Mouse (Mus musculus) lung, embryonic 16.5 days (tissue): Measurements from ENCODE around the gene Nr1h2. TPM values are rescaled to one million over a fixed set of nuclear protein-coding genes. Genes with fewer than 3 reads are reported as not detected.
A peak's percentile ranks its signal among the peaks of the same experiment; 100 is the strongest.

Experiments
- ATAC-seq: fragments of 200-750 bp; cut with Nextera tagmentation; 2 replicates; pipeline ENCODE4 v1.8.0; 2017; ENCODE audit warnings: low read depth, mild to moderate bottlenecking, moderate library complexity
- H3K27ac ChIP-seq: fragments of 300-500 bp; sonication (generic); 2 replicates; pipeline ENCODE4 v1.5.1; 2014; ENCODE audit warnings: mild to moderate bottlenecking, control low read depth, low read length
- H3K27me3 ChIP-seq: fragments of 300-500 bp; sonication (generic); 2 replicates; pipeline ENCODE4 v1.6.1; 2014; ENCODE audit warnings: low read depth, low read length, mixed read lengths; ENCODE audit not compliant: control insufficient read depth, insufficient read depth
- H3K36me3 ChIP-seq: fragments of 300-500 bp; sonication (generic); 2 replicates; pipeline ENCODE4 v1.6.1; 2014; ENCODE audit warnings: low read length; ENCODE audit not compliant: control insufficient read depth, insufficient read depth
- H3K4me1 ChIP-seq: fragments of 300-500 bp; sonication (generic); replicated peaks from 2 replicates; pipeline ENCODE4 v1.6.1; 2014; ENCODE audit warnings: low read length, mixed read lengths; ENCODE audit not compliant: control insufficient read depth, insufficient read depth
- H3K4me2 ChIP-seq: fragments of 300-500 bp; sonication (generic); 2 replicates; pipeline ENCODE4 v1.6.1; 2014; ENCODE audit warnings: low read depth, low read length, control low read depth
- H3K4me3 ChIP-seq: fragments of 300-500 bp; sonication (generic); 2 replicates; pipeline ENCODE4 v1.5.1; 2014; ENCODE audit warnings: mild to moderate bottlenecking, low read length, control low read depth
- H3K9ac ChIP-seq: fragments of 300-500 bp; sonication (generic); 2 replicates; pipeline ENCODE4 v1.6.1; 2014; ENCODE audit warnings: low read length, control low read depth
- H3K9me3 ChIP-seq: fragments of 300-500 bp; sonication (generic); 2 replicates; pipeline ENCODE4 v1.6.1; 2016; ENCODE audit warnings: low read length; ENCODE audit not compliant: control insufficient read depth
- WGBS: fragments of 180-500 bp; shearing (Covaris S2); extraction: QIAGEN DNeasy Blood & Tissue Kit; methylation state at CpG from one replicate; pipeline ENCODE4 v1.1.7; 2014; 5-methylcytosine and 5-hydroxymethylcytosine counted together
- polyA plus RNA-seq: library from polyadenylated mRNA; unstranded; fragments of >200 nt; fragmentation: Nextera tagmentation; extraction: Ambion mirVana; gene quantifications from 2 replicates; pipeline ENCODE4 v1.2.1, GENCODE M21; 2015

Nr1h2 gene
- polyA plus RNA-seq, 1 experiment from 2014 or later = 87.0 TPM

- Histone ChIP-seq H3K4me1 (peaks cover 21% of the 10 kb centered on the region), H3K9ac (peak within 1 kb of the TSS; percentile 62), H3K36me3 (peaks cover 28% of the 10 kb centered on the region), H3K9me3 (no peaks in the 10 kb centered on the region), H3K4me2 (peak within 1 kb of the TSS; percentile 76), H3K27ac (peak within 1 kb of the TSS; percentile 41), H3K27me3 (no peaks in the 10 kb centered on the region), H3K4me3 (peak within 1 kb of the TSS; percentile 54)
- peak; percentile 95 for ATAC-seq
- WGBS = under 1% methylated on average over 43 of the region's 43 CpGs
Observed at GRCm38 (mm10) chr7:44548497-44549087, 5.2 kb downstream of the Nr1h2 start, which contains the start of gene Pold1. Pold1 (minus strand) TSS chr7:44548849.

DNA sequence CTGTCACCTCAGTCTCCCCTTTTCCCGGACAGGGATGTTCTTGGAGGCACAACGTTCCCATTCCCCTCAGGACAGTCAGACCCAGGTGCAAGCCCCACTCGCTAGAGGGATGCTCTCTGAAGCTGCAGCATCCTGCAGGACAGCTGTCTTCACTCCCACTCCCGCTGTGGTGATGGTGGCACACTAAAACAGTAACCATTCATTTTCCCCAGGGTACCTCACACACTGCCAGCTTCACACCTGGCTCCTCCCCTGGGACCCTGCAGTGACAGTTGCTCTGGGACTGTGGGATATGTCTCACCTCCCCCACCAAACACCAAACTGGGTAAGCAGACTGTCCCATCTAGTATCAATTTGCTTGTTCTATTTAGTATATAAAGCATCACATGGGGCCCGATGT is 6.0 kb downstream of the Nr1h2 start:
- ATAC-seq = no peak
- Histone ChIP-seq H3K36me3 (peaks cover 28% of the 10 kb centered on the region), H3K27me3 (no peaks in the 10 kb centered on the region), H3K4me3 (peak overlapping the region; percentile 54), H3K27ac (no peak overlapping the region), H3K4me2 (peak overlapping the region; percentile 76), H3K9me3 (no peaks in the 10 kb centered on the region), H3K4me1 (peaks cover 15% of the 10 kb centered on the region), H3K9ac (peak overlapping the region; percentile 62)
- 12% methylated on average over 5 of the region's 5 CpGs for WGBS

- H3K36me3 ChIP-seq = peaks cover 28% of the 10 kb centered on the region
- WGBS = 90% methylated on average over 13 of the region's 13 CpGs
- H3K9ac ChIP-seq = peak overlapping the region; percentile 62; the same call in 1 of the 2 replicates
- no peaks in the 10 kb centered on the region for H3K27me3 ChIP-seq
- H3K4me1 ChIP-seq = peaks cover 12% of the 10 kb centered on the region
- H3K9me3 ChIP-seq = no peaks in the 10 kb centered on the region
- peak overlapping the region; percentile 54 for H3K4me3 ChIP-seq
- no peak for ATAC-seq
- no peak overlapping the region for H3K27ac ChIP-seq
- peak overlapping the region; percentile 76 for H3K4me2 ChIP-seq
Observed at GRCm38 (mm10) chr7:44547041-44547440, 6.7 kb downstream of the Nr1h2 start.

DNA sequence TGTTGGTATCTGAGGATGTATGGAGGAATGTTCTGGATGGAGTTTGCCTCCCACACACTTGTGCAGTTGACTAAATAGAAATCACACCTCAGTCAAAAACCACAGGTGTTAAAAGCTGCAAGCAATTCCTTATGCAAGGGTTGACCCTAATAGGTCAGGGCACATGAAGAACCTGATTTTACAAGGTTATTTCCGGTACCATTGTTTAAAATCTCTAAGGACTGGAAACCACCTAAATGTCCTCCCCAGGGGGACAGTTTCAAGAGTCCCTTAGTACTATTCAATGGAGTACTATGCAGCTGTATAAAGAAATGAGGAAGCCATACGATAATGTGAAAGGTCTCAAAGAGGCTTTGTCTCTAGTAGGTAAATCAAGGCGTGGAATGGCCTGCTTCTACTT is 7.5 kb downstream of the Nr1h2 start:
- no peak overlapping the region for H3K4me2 ChIP-seq
- peaks cover 24% of the 10 kb centered on the region for H3K36me3 ChIP-seq
- H3K27ac ChIP-seq = no peak overlapping the region
- WGBS = over 99% methylated on average over 3 of the region's 3 CpGs
- no peak overlapping the region for H3K9ac ChIP-seq
- no peaks in the 10 kb centered on the region for H3K27me3 ChIP-seq
- H3K4me1 ChIP-seq = peaks cover 12% of the 10 kb centered on the region
- H3K4me3 ChIP-seq = no peak overlapping the region
- no peak for ATAC-seq
- H3K9me3 ChIP-seq = no peaks in the 10 kb centered on the region

GRCm38 (mm10) chr7:44543071-44543470 is 10.7 kb downstream of the Nr1h2 start:
- H3K36me3 ChIP-seq = peaks cover 27% of the 10 kb centered on the region
- no peaks in the 10 kb centered on the region for H3K9me3 ChIP-seq
- H3K4me2 ChIP-seq = no peak overlapping the region
- WGBS = 69% methylated on average over 12 of the region's 12 CpGs
- H3K4me3 ChIP-seq = no peak overlapping the region
- no peak overlapping the region for H3K27ac ChIP-seq
- H3K27me3 ChIP-seq = no peaks in the 10 kb centered on the region
- no peak for ATAC-seq
- H3K9ac ChIP-seq = no peak overlapping the region
- H3K4me1 ChIP-seq = peaks cover 12% of the 10 kb centered on the region

GRCm38 (mm10) chr7:44542555-44542954 is 11.2 kb downstream of the Nr1h2 start:
- no peak for ATAC-seq
- H3K4me1 ChIP-seq = peaks cover 7% of the 10 kb centered on the region
- peaks cover 31% of the 10 kb centered on the region for H3K36me3 ChIP-seq
- H3K4me3 ChIP-seq = no peak overlapping the region
- WGBS = 93% methylated on average over 11 of the region's 11 CpGs
- H3K4me2 ChIP-seq = no peak overlapping the region
- H3K27me3 ChIP-seq = no peaks in the 10 kb centered on the region
- H3K9ac ChIP-seq = no peak overlapping the region
- no peaks in the 10 kb centered on the region for H3K9me3 ChIP-seq
- no peak overlapping the region for H3K27ac ChIP-seq

DNA sequence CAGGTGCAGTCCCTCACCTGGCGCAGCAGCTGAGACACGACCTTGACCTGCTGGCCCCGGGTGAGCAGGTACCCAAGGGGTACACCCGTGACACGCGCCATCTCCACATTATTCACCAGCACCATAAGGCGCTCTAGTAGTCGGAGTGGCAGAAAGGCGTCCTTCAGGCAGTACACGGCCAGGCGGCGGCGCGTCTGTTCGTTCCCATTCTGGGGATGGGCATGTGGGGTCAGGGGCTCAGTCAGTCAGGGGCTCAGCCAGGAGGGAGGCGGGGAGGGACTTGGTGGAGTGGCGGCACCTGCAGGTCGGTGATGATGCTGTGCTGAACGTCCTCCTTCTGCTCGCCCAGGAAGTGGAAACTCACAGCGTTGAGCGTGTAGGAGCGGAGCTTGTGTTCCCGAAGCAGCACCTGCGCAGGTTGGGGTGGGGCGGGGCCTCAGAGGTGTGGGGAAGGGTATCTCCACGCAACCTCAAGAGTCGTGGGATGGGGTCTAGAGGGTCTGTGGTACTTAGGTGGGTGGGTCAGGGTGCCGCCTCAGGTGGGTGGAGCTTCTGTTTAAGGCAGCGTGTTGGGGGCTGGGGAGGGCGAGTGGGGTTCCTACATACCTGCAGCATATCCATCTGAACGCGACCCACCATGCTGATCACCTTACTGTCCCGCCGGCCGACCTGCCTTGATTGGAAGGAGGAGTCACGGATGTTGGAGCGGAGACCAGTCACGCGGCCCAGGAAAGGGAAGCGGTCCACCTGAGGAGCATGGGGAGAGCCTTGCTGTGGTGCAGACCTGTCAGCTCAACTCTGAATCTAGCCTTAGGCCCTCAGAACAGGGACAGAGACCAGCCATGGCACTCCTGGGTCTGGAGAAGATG is 14.8 kb downstream of the Nr1h2 start:
- Histone ChIP-seq H3K27me3 (no peaks in the 10 kb centered on the region), H3K36me3 (peaks cover 58% of the 10 kb centered on the region), H3K9ac (no peak overlapping the region), H3K27ac (no peak overlapping the region), H3K4me3 (no peak overlapping the region), H3K9me3 (no peaks in the 10 kb centered on the region), H3K4me2 (no peak overlapping the region), H3K4me1 (no peaks in the 10 kb centered on the region)
- ATAC-seq = no peak
- 89% methylated on average over 41 of the region's 41 CpGs for WGBS

DNA sequence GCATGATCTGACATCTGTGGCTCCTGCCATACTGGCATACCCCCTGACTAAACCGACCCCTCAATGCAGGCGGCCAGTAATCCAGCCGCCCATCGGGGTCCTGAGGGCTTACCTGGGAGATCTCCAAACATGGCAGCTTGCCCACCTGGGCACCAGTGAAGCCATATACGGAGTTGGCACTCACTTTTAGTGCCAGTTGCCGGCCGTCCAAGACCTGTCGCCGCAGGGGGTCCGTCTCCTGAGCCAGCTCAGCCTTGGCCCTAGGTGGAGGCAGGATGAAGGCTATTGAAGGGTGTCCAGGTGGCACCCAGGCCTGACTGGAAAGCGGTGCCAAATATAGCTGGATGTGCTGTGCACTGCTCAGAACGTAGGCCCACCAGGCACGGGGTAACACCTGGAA is 16.3 kb downstream of the Nr1h2 start:
- H3K27me3 ChIP-seq = no peaks in the 10 kb centered on the region
- no peaks in the 10 kb centered on the region for H3K4me1 ChIP-seq
- no peak overlapping the region for H3K4me3 ChIP-seq
- no peak overlapping the region for H3K27ac ChIP-seq
- no peak for ATAC-seq
- H3K9ac ChIP-seq = no peak overlapping the region
- no peak overlapping the region for H3K4me2 ChIP-seq
- H3K9me3 ChIP-seq = no peaks in the 10 kb centered on the region
- WGBS = 88% methylated on average over 13 of the region's 13 CpGs
- peaks cover 58% of the 10 kb centered on the region for H3K36me3 ChIP-seq

GRCm38 (mm10) chr7:44537009-44537408 is 16.7 kb downstream of the Nr1h2 start:
- Histone ChIP-seq H3K4me2 (no peak overlapping the region), H3K36me3 (peaks cover 57% of the 10 kb centered on the region), H3K9me3 (no peaks in the 10 kb centered on the region), H3K9ac (no peak overlapping the region), H3K4me1 (no peaks in the 10 kb centered on the region), H3K27me3 (no peaks in the 10 kb centered on the region), H3K27ac (no peak overlapping the region), H3K4me3 (no peak overlapping the region)
- no peak for ATAC-seq
- 61% methylated on average over 7 of the region's 7 CpGs for WGBS
